Mouse (Mus musculus) inflammation-experienced regulatory T-cells, adult 6 months (primary cell): Measurements from ENCODE around the gene Dtx3. TPM values are rescaled to one million over a fixed set of nuclear protein-coding genes. Genes with fewer than 3 reads are reported as not detected.
"Not testable (repeated sequence)": the region's sequence is repeated elsewhere in the genome, so short reads cannot be mapped to it uniquely, and the experiment has no call there.

ENCODE experiments used
- ATAC-seq: one replicate; pipeline ENCODE4 v1.8.0; 2017
- polyA plus RNA-seq, 3 experiments: library from polyadenylated mRNA; unstranded; fragments of 100-300 nt; shearing (Covaris generic); gene quantifications; one replicate each; pipeline ENCODE4 v1.2.1; 2017

Dtx3 gene
- polyA plus RNA-seq, 3 experiments from 2014 or later: 35.2 to 56.0 (median 47.0) TPM

- ATAC-seq: no peak
These were observed 9.1 kb upstream of the Dtx3 start for GRCm38 (mm10) chr10:127204589-127204988.

- no peak for ATAC-seq
These were observed 7.6 kb upstream of the Dtx3 start for GRCm38 (mm10) chr10:127203106-127203505.

- ATAC-seq: no peak
These were observed 4.8 kb upstream of the Dtx3 start for GRCm38 (mm10) chr10:127200279-127200678.

GRCm38 (mm10) chr10:127199474-127199873 is 3.9 kb upstream of the Dtx3 start:
- no peak for ATAC-seq

GRCm38 (mm10) chr10:127199068-127199467 is 3.5 kb upstream of the Dtx3 start:
- no peak for ATAC-seq

GRCm38 (mm10) chr10:127198492-127198891 is 3.0 kb upstream of the Dtx3 start:
- ATAC-seq: no peak

- no peak for ATAC-seq
These were observed 2.1 kb upstream of the Dtx3 start for GRCm38 (mm10) chr10:127197505-127198110.

GRCm38 (mm10) chr10:127197104-127197503 is 1.6 kb upstream of the Dtx3 start:
- no peak for ATAC-seq

- no peak for ATAC-seq
These were observed 864 bp upstream of the Dtx3 start for GRCm38 (mm10) chr10:127196392-127196791.

- ATAC-seq: peak; percentile 49
These were observed 850 bp downstream of the Dtx3 start for GRCm38 (mm10) chr10:127194428-127195327.

- no peak for ATAC-seq
These were observed 2.5 kb downstream of the Dtx3 start for GRCm38 (mm10) chr10:127193011-127193410.

GRCm38 (mm10) chr10:127192057-127192328 is 3.5 kb downstream of the Dtx3 start:
- not testable (repeated sequence) for ATAC-seq

GRCm38 (mm10) chr10:127191191-127192056 is 4.1 kb downstream of the Dtx3 start:
- ATAC-seq: no peak

- ATAC-seq: no peak
These were observed 4.9 kb downstream of the Dtx3 start for GRCm38 (mm10) chr10:127190398-127191190.

GRCm38 (mm10) chr10:127189651-127190381 is 5.7 kb downstream of the Dtx3 start, which contains the start of gene Arhgef25:
Gene Arhgef25 (minus strand): TSS chr10:127190083.
- ATAC-seq: no peak

- peak; percentile 55 for ATAC-seq
These were observed 6.3 kb downstream of the Dtx3 start for GRCm38 (mm10) chr10:127189116-127189650.

GRCm38 (mm10) chr10:127188465-127189115 is 6.9 kb downstream of the Dtx3 start:
- ATAC-seq: no peak

GRCm38 (mm10) chr10:127188079-127188453 is 7.5 kb downstream of the Dtx3 start:
- ATAC-seq: no peak

- no peak for ATAC-seq
These were observed 8.0 kb downstream of the Dtx3 start for GRCm38 (mm10) chr10:127187371-127188078.

GRCm38 (mm10) chr10:127186451-127186850 is 9.1 kb downstream of the Dtx3 start:
- ATAC-seq: no peak
